Mouse (Mus musculus) CH12.LX (cell line): ENCODE results near the gene Sh3bp5. TPM values are rescaled to one million over a fixed set of nuclear protein-coding genes. Genes with fewer than 3 reads are reported as not detected.

Experiments used
- DNase-seq: peaks from one replicate; pipeline ENCODE4 v3.0.0-alpha.2; 2013; ENCODE audit errors: extremely low read depth
- H3K27ac ChIP-seq: 2 replicates; pipeline ENCODE4 v1.5.1; 2012; ENCODE audit warnings: low read depth, mild to moderate bottlenecking, control low read depth, moderate library complexity; ENCODE audit not compliant: insufficient read depth
- H3K27me3 ChIP-seq: replicated peaks from 2 replicates; pipeline ENCODE3; 2012; ENCODE audit warnings: inconsistent platforms
- H3K36me3 ChIP-seq, 2 experiments: replicated peaks in 1 of 2; 2 replicates each; pipeline versions ENCODE3 to v1.6.1; 2012; ENCODE audit warnings: inconsistent platforms in 1 of 2, low read length in 1 of 2, mild to moderate bottlenecking in 1 of 2, mixed read lengths in 1 of 2, moderate library complexity in 1 of 2; ENCODE audit not compliant: control insufficient read depth in 1 of 2, insufficient read depth in 1 of 2
- H3K4me1 ChIP-seq, 2 experiments: 2 replicates each; pipeline ENCODE4 v1.6.1; 2012; ENCODE audit warnings: inconsistent platforms in 1 of 2, moderate library complexity in 1 of 2; ENCODE audit not compliant: insufficient read depth in 2 of 2, control insufficient read depth in 1 of 2
- H3K4me2 ChIP-seq: 2 replicates; pipeline ENCODE4 v1.6.1; 2012; ENCODE audit warnings: low read depth, mild to moderate bottlenecking, control low read depth; ENCODE audit not compliant: poor library complexity, insufficient read depth, severe bottlenecking
- H3K4me3 ChIP-seq, 3 experiments: fragments of 150-350 bp in 1 of 3; sonication (generic) in 1 of 3; replicated peaks in 1 of 3; 2 replicates each; pipeline versions ENCODE3 to v1.5.1; 2011 to 2012; ENCODE audit warnings: low read depth in 2 of 3, low read length in 2 of 3, mild to moderate bottlenecking in 2 of 3, moderate library complexity in 2 of 3, control low read depth in 1 of 3, improper control_type of control experiment in 1 of 3, inconsistent platforms in 1 of 3, mixed read lengths in 1 of 3; ENCODE audit not compliant: poor library complexity in 1 of 3
- H3K79me2 ChIP-seq: replicated peaks from 2 replicates; pipeline ENCODE4 v1.6.1; 2012; ENCODE audit warnings: mild to moderate bottlenecking, moderate library complexity; ENCODE audit not compliant: control insufficient read depth, poor library complexity, insufficient read depth, severe bottlenecking; ENCODE audit errors: extremely low read depth
- H3K9ac ChIP-seq: 2 replicates; pipeline ENCODE4 v1.6.1; 2012; ENCODE audit warnings: low read depth, mild to moderate bottlenecking, control low read depth, moderate library complexity; ENCODE audit not compliant: insufficient read depth
- H3K9me3 ChIP-seq: replicated peaks from 2 replicates; pipeline ENCODE3; 2012; ENCODE audit warnings: low read length, inconsistent platforms, mixed read lengths
- BHLHE40 ChIP-seq: IDR thresholded peaks from 2 replicates; pipeline ENCODE4 v1.6.1; 2011; ENCODE audit warnings: mild to moderate bottlenecking, low read depth, low read length, improper control_type of control experiment
- CHD1 ChIP-seq: IDR thresholded peaks from 2 replicates; pipeline ENCODE4 v1.6.1; 2012; ENCODE audit warnings: low read depth, low read length, improper control_type of control experiment, inconsistent platforms
- CHD2 ChIP-seq: IDR thresholded peaks from 2 replicates; pipeline ENCODE4 v1.6.1; 2011; ENCODE audit warnings: low read length, improper control_type of control experiment
- CTCF ChIP-seq, 2 experiments: IDR thresholded peaks in 1 of 2; conservative IDR thresholded peaks in 1 of 2; 2 replicates each; pipeline ENCODE4 v1.5.1; 2011 to 2012; ENCODE audit warnings: low read depth in 2 of 2, low read length in 2 of 2, improper control_type of control experiment in 1 of 2, inconsistent platforms in 1 of 2, mild to moderate bottlenecking in 1 of 2, moderate library complexity in 1 of 2
- ELF1 ChIP-seq: IDR thresholded peaks from 2 replicates; pipeline ENCODE4 v1.6.1; 2014; ENCODE audit warnings: low read depth, mild to moderate bottlenecking, inconsistent platforms, low read length, improper control_type of control experiment
- GABPA ChIP-seq: IDR thresholded peaks from 2 replicates; pipeline ENCODE4 v1.6.1; 2012; ENCODE audit warnings: low read depth, low read length, improper control_type of control experiment, inconsistent platforms; ENCODE audit not compliant: insufficient replicate concordance
- KAT2A ChIP-seq: IDR thresholded peaks from 2 replicates; pipeline ENCODE4 v1.6.1; 2012; ENCODE audit warnings: low read length, improper control_type of control experiment, inconsistent platforms; ENCODE audit not compliant: insufficient replicate concordance
- MAX ChIP-seq: IDR thresholded peaks from 2 replicates; pipeline ENCODE4 v1.6.1; 2011; ENCODE audit warnings: low read length, improper control_type of control experiment
- MXI1 ChIP-seq: IDR thresholded peaks from 2 replicates; pipeline ENCODE4 v1.6.1; 2011; ENCODE audit warnings: mild to moderate bottlenecking, low read depth, low read length, improper control_type of control experiment
- NELFE ChIP-seq: IDR thresholded peaks from 2 replicates; pipeline ENCODE4 v1.6.1; 2011; ENCODE audit warnings: low read depth, low read length, improper control_type of control experiment
- RAD21 ChIP-seq: IDR thresholded peaks from 2 replicates; pipeline ENCODE4 v1.6.1; 2011; ENCODE audit warnings: low read depth, mild to moderate bottlenecking, low read length, improper control_type of control experiment, moderate library complexity
- SMC3 ChIP-seq: IDR thresholded peaks from 2 replicates; pipeline ENCODE4 v1.6.1; 2011; ENCODE audit warnings: low read depth, low read length, improper control_type of control experiment
- ZC3H11A ChIP-seq: IDR thresholded peaks from 2 replicates; pipeline ENCODE4 v1.6.1; 2012; ENCODE audit warnings: low read depth, mild to moderate bottlenecking, inconsistent platforms, low read length, improper control_type of control experiment
- ZNF384 ChIP-seq: IDR thresholded peaks from 2 replicates; pipeline ENCODE4 v1.6.1; 2012; ENCODE audit warnings: low read depth, low read length, improper control_type of control experiment, inconsistent platforms
- dilution Hi-C: fragments of 300-500 bp; cut with MboI; formaldehyde crosslinking; loops from 2 replicates; pipeline ENCODE4 v1.14.3; 2020; ENCODE audit warnings: low sequenced_read_pairs; ENCODE audit not compliant: extremely low pct_unique_long_range_greater_than_20kb, extremely low pct_ligation_motif_present
- in situ Hi-C: fragments of 300-500 bp; cut with MboI; formaldehyde crosslinking; loops from 3 replicates; pipeline ENCODE4 v1.14.3; 2019; ENCODE audit warnings: low sequenced_read_pairs, low pct_ligation_motif_present, low pct_unique_long_range_greater_than_20kb, mixed read lengths
- polyA plus RNA-seq: library from polyadenylated mRNA; unstranded; fragments of >175 nt; gene quantifications from 2 replicates; pipeline ENCODE4 v1.2.1, GENCODE M21; 2012; ENCODE audit warnings: low read depth; ENCODE audit not compliant: insufficient read length
- total RNA-seq, 2 experiments: library from RNA; depleted of rRNA; stranded (reverse); fragments of 300-350 nt in 1 of 2; fragments of >200 nt in 1 of 2; gene quantifications; 2 replicates each; pipeline ENCODE4 v1.2.3; 2012 to 2014

The Sh3bp5 gene
- total and polyA plus RNA-seq, 3 experiments, result 57.4 to 158 (median 64.6) TPM

- TF ChIP-seq RAD21 (no peak; the same call in 1 of the 2 replicates), CHD2 (peak; percentile 69; the same call in 1 of the 2 replicates), KAT2A (no peak), MXI1 (no peak), CHD1 (no peak), MAX (no peak), CTCF (conservative IDR thresholded peaks at IDR 0.05 in 1 of 2, IDR thresholded peaks at IDR 0.05 in 1 of 2; ENCODE audit: low read depth in 2 of 2, low read length in 2 of 2) (no peak)
These were observed 7.7 kb upstream of the Sh3bp5 start (continued) for GRCm38 (mm10) chr14:31443616-31444015.

GRCm38 (mm10) chr14:31440725-31441124 is 4.8 kb upstream of the Sh3bp5 start:
- Histone ChIP-seq H3K4me1 (peaks cover 17 to 76% of the 10 kb centered on the region in 2 experiments), H3K4me2 (no peak overlapping the region), H3K9ac (no peak overlapping the region), H3K27ac (no peak overlapping the region), H3K36me3 (peaks cover 0 to 3% of the 10 kb centered on the region in 2 experiments), H3K4me3 (no peak overlapping the region), H3K79me2 (peaks cover under 1% of the 10 kb centered on the region; the same call in 1 of the 2 replicates), H3K27me3 (no peaks in the 10 kb centered on the region), H3K9me3 (peaks cover 2% of the 10 kb centered on the region)
- DNase-seq, result no peak
- TF ChIP-seq ZNF384, result peak; percentile 46; the same call in 1 of the 2 replicates
- no peak for TF ChIP-seq ELF1
- no peak for TF ChIP-seq GABPA
- no peak for TF ChIP-seq BHLHE40
- in situ Hi-C loops, result no loop called here
- dilution Hi-C loops, result no loop called here

- H3K27ac ChIP-seq, result no peak overlapping the region
- no peak overlapping the region for H3K4me2 ChIP-seq
- TF ChIP-seq ZC3H11A, result no peak
- TF ChIP-seq GABPA, result no peak
- peak; percentile 30 for TF ChIP-seq SMC3
- peak in 1 of 2 experiments; percentile 47; a peak in 2 of 4 replicates for TF ChIP-seq CTCF (conservative IDR thresholded peaks at IDR 0.05 in 1 of 2, IDR thresholded peaks at IDR 0.05 in 1 of 2; ENCODE audit: low read depth in 2 of 2, low read length in 2 of 2)
- no peak for TF ChIP-seq NELFE
- TF ChIP-seq, all 38 proteins: peak for 2
- in situ Hi-C loops (no loop called here), dilution Hi-C loops (no loop called here)
- H3K4me1 ChIP-seq, result peaks cover 17 to 76% of the 10 kb centered on the region in 2 experiments
- H3K9ac ChIP-seq, result no peak overlapping the region
- DNase-seq, result no peak
- H3K4me3 ChIP-seq, result no peak overlapping the region
- peaks cover 0 to 3% of the 10 kb centered on the region in 2 experiments for H3K36me3 ChIP-seq
- no peaks in the 10 kb centered on the region for H3K27me3 ChIP-seq
- H3K79me2 ChIP-seq, result peaks cover 6% of the 10 kb centered on the region
- H3K9me3 ChIP-seq, result peaks cover 2% of the 10 kb centered on the region
These were observed 4.4 kb upstream of the Sh3bp5 start for GRCm38 (mm10) chr14:31440230-31440629.
